Mouse (Mus musculus): ENCODE data around the gene Itpa.

Itpa gene

DNA sequence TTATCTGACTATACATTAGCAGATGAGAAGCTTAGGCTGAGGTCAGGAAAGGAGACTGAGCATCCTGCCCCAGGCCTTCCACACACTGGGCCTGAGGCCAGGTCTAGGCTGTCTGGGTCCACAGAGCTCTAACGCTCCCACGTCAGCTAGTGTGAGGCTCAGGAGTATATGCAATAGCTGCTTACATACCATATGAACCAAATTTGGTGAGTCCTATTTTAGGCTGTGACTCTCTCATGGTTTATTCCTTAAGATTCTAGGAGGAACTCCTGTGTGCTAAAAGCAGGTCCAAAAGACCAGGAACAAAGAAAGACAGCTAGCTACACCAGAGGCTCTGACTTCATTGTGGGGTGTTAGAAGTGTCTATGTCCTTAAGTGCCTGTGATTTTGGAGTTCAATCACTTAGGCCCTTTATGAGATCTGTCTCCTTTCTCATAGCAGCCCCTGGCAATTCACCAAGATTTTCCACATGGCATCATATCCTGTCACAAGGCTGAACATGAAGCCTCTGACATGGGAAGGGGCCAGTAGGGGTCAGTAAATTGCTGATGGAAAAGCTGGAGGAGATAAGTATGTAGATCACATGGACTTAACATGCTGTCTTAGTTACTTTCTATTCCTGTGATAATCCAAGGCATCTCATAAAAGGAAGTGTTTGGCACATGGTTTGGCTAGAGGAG lies 61.6 kb downstream of the Itpa start:
- DNase-seq, result peak in 1 of 2 experiments; percentile 21

DNA sequence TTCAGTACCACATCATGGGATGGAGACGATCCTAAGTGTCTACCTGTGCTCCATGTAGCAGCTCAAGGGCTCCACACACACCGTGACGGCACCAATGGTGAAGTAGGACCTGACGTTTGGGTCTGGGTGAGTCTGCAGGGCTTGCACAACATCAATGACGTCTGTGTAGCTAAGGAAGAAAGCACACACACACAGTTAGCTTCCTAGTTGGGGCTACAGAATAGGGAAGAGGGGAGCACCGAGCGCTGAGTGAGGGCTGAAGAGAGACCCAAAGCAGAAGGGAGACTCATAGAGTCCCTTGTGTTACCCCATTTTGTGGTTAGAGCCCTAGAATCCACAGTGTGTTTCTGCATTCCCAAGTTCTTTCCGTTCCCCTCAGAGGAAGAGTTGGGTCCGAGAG lies 63.3 kb downstream of the Itpa start:
- DNase-seq, result no peak

Data from cerebellum, postnatal 14 days (tissue).